Mouse (Mus musculus): Measurements from ENCODE around the gene Gm20715.
A peak's percentile ranks its signal among the peaks of the same experiment; 100 is the strongest.

DNA sequence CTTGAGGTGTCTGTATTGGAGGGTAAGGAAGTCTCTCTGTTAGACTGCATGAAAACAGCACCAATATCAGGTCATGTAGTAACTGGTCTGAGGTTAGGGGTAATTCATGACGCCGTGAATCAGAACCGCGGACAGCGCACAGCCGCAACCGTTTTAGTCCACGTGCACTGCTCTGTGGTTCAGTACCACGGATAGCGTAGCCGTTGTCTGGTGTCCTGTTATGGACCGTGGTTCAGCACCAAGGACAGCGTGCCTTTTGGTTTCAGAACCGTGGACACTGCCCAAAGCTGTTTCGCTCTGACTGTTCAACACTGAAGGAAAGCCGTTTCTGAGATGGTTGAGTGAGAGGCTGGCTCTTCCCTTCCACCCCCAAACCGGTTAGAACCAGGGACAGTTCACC is at the start of gene Gm20715:
- TF ChIP-seq CTCF (IDR thresholded peaks at IDR 0.05; ENCODE audit: control insufficient read depth, insufficient read depth, insufficient replicate concordance, low read depth, low read length), result peak; percentile 56; the same call in 1 of the 2 replicates
- peak; percentile 82 for TF ChIP-seq POLR2A (IDR thresholded peaks at IDR 0.05; ENCODE audit: control insufficient read depth, low read depth, low read length)

Data from testis, adult 2 months (tissue).